Mouse (Mus musculus) heart, postnatal 0 days (tissue): ENCODE measurements around the gene March1.

Experiments used
- CTCF ChIP-seq: IDR thresholded peaks from 2 replicates; pipeline ENCODE4 v1.5.1; 2016; ENCODE audit warnings: antibody characterized with exemption, control low read depth, low read depth
- EP300 ChIP-seq: IDR thresholded peaks from 2 replicates; pipeline ENCODE4 v1.6.1; 2016; ENCODE audit warnings: antibody characterized with exemption, low read depth

DNA sequence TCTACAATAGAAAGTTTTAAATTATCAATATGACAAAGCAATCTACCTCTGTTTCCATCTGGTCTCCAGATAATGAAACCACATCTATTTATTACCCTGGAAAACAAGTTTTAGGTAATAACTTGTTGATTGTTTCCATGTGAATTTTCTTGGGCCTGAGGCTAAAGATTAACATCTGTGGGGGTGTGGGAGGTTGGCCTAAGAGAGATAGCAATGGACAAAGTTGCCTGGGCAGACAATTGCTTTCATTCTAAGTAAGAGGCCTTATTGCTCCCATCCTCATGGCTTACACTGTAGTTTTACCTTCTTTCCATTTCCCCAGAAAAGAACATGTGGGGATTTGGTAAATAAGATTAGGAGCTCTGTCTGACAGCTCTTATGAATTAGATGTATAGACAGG, 125.4 kb downstream of the March1 start:
- TF ChIP-seq CTCF (no peak), EP300 (no peak)
